Mouse (Mus musculus) lung, embryonic 15.5 days (tissue): ENCODE results near the gene Bahcc1. TPM values are rescaled to one million over a fixed set of nuclear protein-coding genes. Genes with fewer than 3 reads are reported as not detected.

ENCODE experiments used
- ATAC-seq: fragments of 200-750 bp; cut with Nextera tagmentation; 2 replicates; pipeline ENCODE4 v1.8.0; 2017; ENCODE audit warnings: moderate number of reproducible peaks, borderline replicate concordance; ENCODE audit not compliant: low FRiP score, low TSS enrichment; ENCODE audit errors: extremely low read depth
- H3K27ac ChIP-seq: fragments of 300-500 bp; sonication (generic); 2 replicates; pipeline ENCODE4 v1.5.1; 2015; ENCODE audit warnings: moderate library complexity, mild to moderate bottlenecking, inconsistent platforms
- H3K27me3 ChIP-seq: fragments of 300-500 bp; sonication (generic); 2 replicates; pipeline ENCODE4 v1.6.1; 2015; ENCODE audit warnings: inconsistent platforms
- H3K36me3 ChIP-seq: fragments of 300-500 bp; sonication (generic); 2 replicates; pipeline ENCODE4 v1.6.1; 2015; ENCODE audit warnings: inconsistent platforms
- H3K4me1 ChIP-seq: fragments of 300-500 bp; sonication (generic); 2 replicates; pipeline ENCODE4 v1.6.1; 2015; ENCODE audit warnings: inconsistent platforms
- H3K4me2 ChIP-seq: fragments of 300-500 bp; sonication (generic); 2 replicates; pipeline ENCODE4 v1.6.1; 2015; ENCODE audit warnings: inconsistent platforms, mild to moderate bottlenecking, moderate library complexity
- H3K4me3 ChIP-seq: fragments of 300-500 bp; sonication (generic); 2 replicates; pipeline ENCODE4 v1.5.1; 2015; ENCODE audit warnings: mild to moderate bottlenecking, inconsistent platforms
- H3K9ac ChIP-seq: fragments of 300-500 bp; sonication (generic); 2 replicates; pipeline ENCODE4 v1.6.1; 2015; ENCODE audit warnings: inconsistent platforms
- H3K9me3 ChIP-seq: fragments of 300-500 bp; sonication (generic); 2 replicates; pipeline ENCODE4 v1.6.1; 2016; ENCODE audit warnings: inconsistent platforms
- WGBS: fragments of 180-500 bp; shearing (Covaris S2); methylation state at CpG from one replicate; pipeline ENCODE4 v1.1.7; 2015; 5-methylcytosine and 5-hydroxymethylcytosine counted together
- polyA plus RNA-seq: library from polyadenylated mRNA; unstranded; fragments of >200 nt; fragmentation: Nextera tagmentation; extraction: Ambion mirVana; gene quantifications from 2 replicates; pipeline ENCODE4 v1.2.1, GENCODE M21; 2015

The Bahcc1 gene
- polyA plus RNA-seq, 1 experiment from 2014 or later = 9.2 TPM

DNA sequence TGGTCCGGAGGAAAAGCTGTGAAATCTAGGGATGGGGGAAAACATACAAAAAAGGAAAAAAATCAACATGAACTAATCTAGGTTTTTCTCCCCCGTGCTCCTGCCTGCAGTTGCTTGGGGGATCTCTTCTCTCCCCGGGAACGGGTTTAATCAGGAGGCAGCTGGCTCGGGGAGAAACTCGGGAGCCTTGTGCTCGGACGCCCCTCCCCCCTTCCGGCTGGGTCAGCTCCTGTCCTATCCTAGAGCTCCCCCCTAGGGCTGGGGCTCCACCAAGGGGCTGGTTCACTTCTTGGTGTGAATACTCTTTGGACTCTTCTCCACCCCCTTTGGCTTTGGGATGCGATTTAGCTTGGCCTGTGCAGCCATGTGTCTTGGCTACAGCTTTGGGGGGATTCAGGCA lies 7.5 kb downstream of the Bahcc1 start:
- peak overlapping the region; percentile 23 for H3K9ac ChIP-seq
- WGBS = 3% methylated on average over 10 of the region's 10 CpGs
- peak; percentile 69 for ATAC-seq

DNA sequence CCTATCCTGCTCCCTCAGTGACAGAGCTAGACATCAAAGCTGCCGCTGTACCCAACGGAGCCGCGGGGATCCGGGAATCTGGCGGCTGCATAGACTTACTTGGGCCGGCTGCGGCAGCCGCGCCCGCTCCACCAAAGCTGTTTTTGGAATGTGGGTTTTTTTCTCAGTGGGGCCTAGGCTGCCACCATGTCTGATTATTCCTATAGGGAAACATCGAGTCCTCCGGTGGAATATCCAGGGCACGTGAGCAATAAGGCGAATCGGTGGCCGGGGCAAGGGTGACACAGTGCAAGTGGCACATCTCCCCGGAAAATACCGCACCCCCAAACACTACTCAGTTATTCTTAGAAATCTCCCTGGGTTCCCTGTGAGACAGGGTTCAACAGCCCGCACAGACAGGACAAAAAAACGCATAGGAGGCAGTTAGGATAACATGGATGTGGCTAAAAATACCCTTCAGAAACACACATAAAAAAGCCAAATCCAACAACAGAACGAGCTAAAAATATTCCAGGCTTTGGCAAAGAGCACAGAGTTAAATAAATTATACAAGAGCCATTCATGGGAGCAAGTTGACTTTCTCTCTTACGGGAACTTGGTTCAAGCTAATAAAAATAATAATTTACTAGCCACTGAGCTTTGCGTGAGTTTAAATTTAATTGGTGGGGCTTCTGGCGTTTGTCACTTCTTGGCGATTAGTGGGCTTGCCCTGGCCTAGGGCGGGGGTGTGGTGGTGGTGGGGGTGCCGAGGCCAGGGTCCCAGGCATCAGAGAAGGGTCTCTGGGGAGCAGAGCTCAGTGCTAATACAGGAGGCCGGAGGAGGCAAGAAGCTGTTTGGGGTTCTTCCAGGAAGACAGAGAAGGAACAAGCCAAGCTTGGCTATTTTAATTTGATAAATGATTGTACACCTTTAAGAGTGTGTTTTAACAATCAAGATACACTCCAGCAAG lies 8.5 kb downstream of the Bahcc1 start:
- no peak for ATAC-seq
- H3K27me3 ChIP-seq = no peaks in the 10 kb centered on the region
- 13% methylated on average over 29 of the region's 29 CpGs for WGBS
- H3K36me3 ChIP-seq = no peaks in the 10 kb centered on the region
- peak overlapping the region; percentile 18; the same call in 1 of the 2 replicates for H3K4me3 ChIP-seq
- peak overlapping the region; percentile 88 for H3K27ac ChIP-seq
- H3K9ac ChIP-seq = peak overlapping the region; percentile 33
- peaks cover 74% of the 10 kb centered on the region for H3K4me1 ChIP-seq
- peak overlapping the region; percentile 92 for H3K4me2 ChIP-seq
- H3K9me3 ChIP-seq = no peaks in the 10 kb centered on the region

More for the DNA sequence above, 7.5 kb downstream of the Bahcc1 start:
- Histone ChIP-seq H3K27me3 (no peaks in the 10 kb centered on the region), H3K9me3 (no peaks in the 10 kb centered on the region), H3K4me2 (peak overlapping the region; percentile 92), H3K4me3 (peak overlapping the region; percentile 18; the same call in 1 of the 2 replicates), H3K36me3 (no peaks in the 10 kb centered on the region), H3K4me1 (peaks cover 69% of the 10 kb centered on the region), H3K27ac (peak overlapping the region; percentile 88)

DNA sequence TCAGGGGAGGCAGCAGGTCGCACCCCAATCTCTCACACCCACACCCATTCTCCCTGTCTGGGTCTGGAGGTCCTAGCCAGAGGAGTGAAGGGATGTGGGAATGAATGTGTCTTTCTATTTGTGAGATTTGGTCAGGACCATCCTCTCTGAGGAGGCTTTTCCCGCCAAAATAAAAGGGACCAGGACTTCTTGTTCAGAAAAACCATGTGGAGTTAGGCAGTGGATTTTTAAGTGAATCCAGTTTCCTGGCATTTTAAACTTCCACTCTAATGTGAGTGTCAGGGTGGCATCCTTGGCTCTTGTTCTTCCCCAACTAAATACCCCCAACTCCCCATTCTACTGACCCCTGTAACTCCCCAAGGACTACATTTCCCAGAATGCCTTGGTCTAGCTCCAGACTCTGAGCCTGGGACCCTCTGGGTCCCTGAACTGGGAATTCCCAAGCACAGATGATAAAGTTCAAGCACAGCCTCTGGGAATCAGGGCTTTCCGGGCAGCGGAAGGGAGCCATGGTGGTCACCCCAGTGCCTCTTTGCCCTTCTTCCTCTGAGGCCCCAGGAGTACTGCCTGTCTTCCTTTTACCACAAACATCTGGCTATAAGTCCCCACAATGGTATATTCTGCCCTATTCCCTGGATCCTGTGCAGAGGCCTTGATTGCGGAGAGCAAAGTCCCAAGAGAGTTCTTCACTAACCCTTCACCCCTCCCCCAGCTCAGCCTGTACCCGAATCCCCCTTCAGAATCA lies 9.4 kb downstream of the Bahcc1 start:
- Histone ChIP-seq H3K27me3 (no peaks in the 10 kb centered on the region), H3K27ac (peak overlapping the region; percentile 88), H3K36me3 (no peaks in the 10 kb centered on the region), H3K4me1 (peaks cover 83% of the 10 kb centered on the region), H3K4me2 (0 out of 2 replicates have a peak overlapping the region, but pooled peaks have one; percentile 92), H3K4me3 (no peak overlapping the region), H3K9me3 (no peaks in the 10 kb centered on the region), H3K9ac (peak overlapping the region; percentile 23; the same call in 1 of the 2 replicates)
- no peak for ATAC-seq
- WGBS = 50% methylated on average over 6 of the region's 6 CpGs

DNA sequence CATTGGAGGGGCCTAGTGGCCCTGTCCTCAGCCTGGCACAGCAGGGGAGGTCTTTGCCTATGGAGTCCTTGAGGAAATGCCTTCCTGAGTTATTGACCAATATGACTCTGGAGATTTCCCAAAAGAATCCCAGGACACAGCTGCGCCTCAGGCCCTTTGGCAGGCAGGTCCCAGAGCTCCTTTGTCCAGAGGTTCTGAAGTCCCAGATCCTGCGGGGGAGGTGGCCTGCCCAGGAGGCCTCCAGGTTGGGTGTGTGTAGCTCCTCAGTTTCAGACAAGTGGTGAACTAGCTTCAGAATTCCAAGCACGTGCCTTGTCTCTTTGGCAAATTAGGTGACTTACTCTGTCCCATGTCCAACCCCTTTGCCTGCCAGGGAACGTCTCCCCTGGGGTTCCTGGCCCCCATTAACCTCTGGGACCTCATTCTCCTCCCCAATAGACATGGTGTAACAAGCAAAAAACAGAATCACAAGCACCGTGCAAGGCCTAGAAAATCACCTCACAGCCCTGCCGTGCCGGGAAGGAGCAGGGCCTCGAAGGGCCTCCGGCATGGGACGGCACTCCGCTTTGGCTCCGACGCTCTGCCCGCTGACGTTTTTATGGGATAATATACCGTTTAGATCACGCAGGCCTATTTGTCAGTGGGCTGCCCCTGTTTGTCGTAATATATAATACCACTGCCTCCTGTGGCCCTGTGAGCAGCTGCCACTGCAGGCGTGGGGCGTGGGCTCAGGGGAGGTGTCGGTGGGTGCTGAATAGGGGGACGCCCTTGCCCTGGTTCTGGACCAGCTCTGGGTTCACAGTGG lies 10.2 kb downstream of the Bahcc1 start:
- Histone ChIP-seq H3K9me3 (no peaks in the 10 kb centered on the region), H3K27ac (peak overlapping the region; percentile 88), H3K27me3 (no peaks in the 10 kb centered on the region), H3K4me3 (no peak overlapping the region), H3K9ac (peak overlapping the region; percentile 23; the same call in 1 of the 2 replicates), H3K36me3 (no peaks in the 10 kb centered on the region), H3K4me2 (0 out of 2 replicates have a peak overlapping the region, but pooled peaks have one; percentile 1), H3K4me1 (peaks cover 86% of the 10 kb centered on the region)
- WGBS = 46% methylated on average over 22 of the region's 22 CpGs
- no peak for ATAC-seq

DNA sequence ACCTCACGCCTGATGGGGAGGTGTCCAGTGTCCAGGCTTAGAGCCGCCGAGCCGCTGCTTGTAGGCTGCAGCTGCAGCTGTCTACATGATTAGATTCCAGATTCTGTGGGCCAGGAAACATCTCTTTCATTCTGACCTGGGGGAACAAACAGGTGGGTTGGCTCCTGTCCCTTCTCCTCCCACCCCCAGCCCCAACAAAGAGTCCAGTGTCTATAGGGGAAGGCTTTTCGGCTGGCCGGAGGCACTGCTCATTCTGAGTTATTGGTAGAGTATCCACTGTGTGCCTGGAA lies 10.7 kb downstream of the Bahcc1 start:
- 0 out of 2 replicates have a peak overlapping the region, but pooled peaks have one; percentile 1 for H3K4me2 ChIP-seq
- no peak for ATAC-seq
- no peaks in the 10 kb centered on the region for H3K36me3 ChIP-seq
- 60% methylated on average over 6 of the region's 6 CpGs for WGBS
- peaks cover 88% of the 10 kb centered on the region for H3K4me1 ChIP-seq
- no peak overlapping the region for H3K9ac ChIP-seq
- H3K27ac ChIP-seq = peak overlapping the region; percentile 88
- H3K27me3 ChIP-seq = no peaks in the 10 kb centered on the region
- H3K9me3 ChIP-seq = no peaks in the 10 kb centered on the region
- no peak overlapping the region for H3K4me3 ChIP-seq

DNA sequence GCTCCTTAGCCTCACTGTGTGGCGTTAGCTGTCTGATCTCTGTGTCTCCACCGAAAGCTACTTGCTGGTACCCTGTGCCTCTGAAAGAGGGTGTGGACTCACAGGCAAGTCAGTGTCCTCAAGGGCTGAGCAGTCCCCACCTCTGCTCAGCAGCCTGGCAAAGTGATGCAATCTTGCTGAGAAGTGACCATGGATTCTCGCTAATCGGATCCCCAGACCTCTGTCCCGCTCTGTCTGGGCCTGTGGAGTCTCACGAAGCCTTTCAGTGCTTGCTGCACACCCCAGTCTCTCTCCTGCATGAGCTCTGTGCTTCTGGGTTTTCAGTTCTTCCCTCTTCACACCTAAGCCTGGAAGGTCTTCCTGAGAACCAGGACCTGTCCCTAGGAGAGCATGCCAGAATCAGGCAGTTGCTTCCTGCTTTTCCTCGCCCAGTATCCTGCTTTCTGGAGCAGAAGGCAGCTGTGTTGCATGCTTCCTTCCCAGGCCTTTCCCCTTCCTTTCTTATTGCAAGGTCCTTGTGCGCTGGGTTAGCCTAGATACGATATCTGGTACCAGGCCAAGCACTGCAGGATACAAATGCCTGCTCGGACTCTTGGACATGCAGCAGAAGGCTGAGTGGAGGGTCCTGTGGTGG lies 15.5 kb downstream of the Bahcc1 start:
- H3K36me3 ChIP-seq = no peaks in the 10 kb centered on the region
- H3K9ac ChIP-seq = no peak overlapping the region
- peaks cover 87% of the 10 kb centered on the region for H3K4me1 ChIP-seq
- WGBS = 73% methylated on average over 10 of the region's 10 CpGs
- no peak for ATAC-seq
- no peak overlapping the region for H3K4me3 ChIP-seq
- H3K9me3 ChIP-seq = no peaks in the 10 kb centered on the region
- H3K27me3 ChIP-seq = no peaks in the 10 kb centered on the region
- H3K4me2 ChIP-seq = no peak overlapping the region
- H3K27ac ChIP-seq = peak overlapping the region; percentile 56

DNA sequence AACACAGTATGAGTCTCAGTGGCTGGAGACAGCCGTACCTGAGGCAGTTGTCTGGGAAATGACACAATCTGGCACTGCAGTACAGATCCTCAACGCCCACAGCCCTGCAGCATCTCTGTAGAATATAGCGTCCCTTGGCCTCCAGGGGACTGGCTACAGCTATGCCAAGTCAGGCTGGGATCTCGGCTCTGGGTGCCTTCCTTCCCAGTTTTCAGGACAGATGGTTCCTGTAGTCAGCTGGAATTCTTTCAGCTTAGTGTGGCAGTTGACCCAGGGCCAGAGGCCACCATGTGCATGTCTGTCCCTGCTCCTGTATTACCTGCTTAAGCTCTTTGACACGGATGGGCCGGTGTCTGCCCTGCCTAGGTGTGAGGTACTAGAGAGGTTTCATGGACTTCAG lies 16.2 kb downstream of the Bahcc1 start:
- H3K9ac ChIP-seq = no peak overlapping the region
- no peak for ATAC-seq
- H3K4me1 ChIP-seq = peaks cover 87% of the 10 kb centered on the region
- no peaks in the 10 kb centered on the region for H3K27me3 ChIP-seq
- no peaks in the 10 kb centered on the region for H3K36me3 ChIP-seq
- WGBS = 76% methylated on average over 6 of the region's 6 CpGs
- H3K27ac ChIP-seq = peak overlapping the region; percentile 56
- H3K4me3 ChIP-seq = no peak overlapping the region
- H3K9me3 ChIP-seq = no peaks in the 10 kb centered on the region
- no peak overlapping the region for H3K4me2 ChIP-seq

DNA sequence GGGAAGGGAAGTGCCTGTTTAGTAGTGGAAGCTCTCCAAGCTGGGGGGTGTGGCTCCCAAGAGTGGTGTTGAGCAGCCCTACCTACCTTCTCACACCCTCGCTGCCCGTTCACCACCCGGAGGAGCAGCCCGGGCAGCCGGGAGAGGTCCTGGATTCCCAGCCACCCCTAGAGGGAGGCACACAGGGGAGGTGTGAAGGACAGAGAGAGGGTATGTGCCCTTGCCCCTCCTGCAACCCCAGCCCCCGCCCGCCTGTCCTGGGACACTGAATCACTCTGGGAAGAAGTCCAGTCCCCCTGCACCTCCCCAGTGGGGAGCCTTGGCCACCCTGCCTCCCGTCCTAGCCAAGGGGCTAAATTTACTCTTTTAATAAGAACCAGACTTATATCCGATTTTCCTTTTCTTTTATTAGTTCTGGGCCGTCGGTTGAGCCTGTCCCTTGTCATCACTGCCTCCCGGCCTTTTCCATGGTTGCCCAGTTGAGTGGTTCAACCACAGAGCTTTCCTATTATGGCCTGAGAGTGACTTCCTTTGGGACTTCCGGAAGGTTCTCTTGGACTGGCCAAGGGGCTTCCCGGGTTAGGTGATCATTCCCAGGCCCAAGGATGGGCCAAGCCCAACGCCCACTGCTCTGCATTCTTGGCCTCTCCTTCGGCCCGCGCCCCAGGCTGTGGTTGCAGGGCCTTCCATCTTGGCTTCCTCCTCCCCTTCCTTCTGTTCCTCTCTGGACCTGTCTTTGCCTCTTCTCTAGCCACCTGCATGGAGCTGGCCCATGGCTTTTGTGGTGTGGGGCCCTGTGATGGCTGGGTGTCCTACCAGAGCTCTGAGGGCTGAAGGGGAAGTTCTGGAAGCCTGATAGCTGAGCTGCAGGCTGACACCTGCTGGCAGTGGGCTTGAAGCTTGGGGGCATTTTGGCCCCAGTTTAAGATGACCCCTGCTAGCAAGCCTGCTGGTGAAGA lies 18.5 kb downstream of the Bahcc1 start:
- Histone ChIP-seq H3K27ac (peak overlapping the region; percentile 94), H3K9me3 (no peaks in the 10 kb centered on the region), H3K36me3 (no peaks in the 10 kb centered on the region), H3K27me3 (no peaks in the 10 kb centered on the region), H3K9ac (no peak overlapping the region), H3K4me1 (peaks cover 92% of the 10 kb centered on the region), H3K4me2 (no peak overlapping the region), H3K4me3 (no peak overlapping the region)
- ATAC-seq = no peak
- WGBS = 68% methylated on average over 16 of the region's 18 CpGs

DNA sequence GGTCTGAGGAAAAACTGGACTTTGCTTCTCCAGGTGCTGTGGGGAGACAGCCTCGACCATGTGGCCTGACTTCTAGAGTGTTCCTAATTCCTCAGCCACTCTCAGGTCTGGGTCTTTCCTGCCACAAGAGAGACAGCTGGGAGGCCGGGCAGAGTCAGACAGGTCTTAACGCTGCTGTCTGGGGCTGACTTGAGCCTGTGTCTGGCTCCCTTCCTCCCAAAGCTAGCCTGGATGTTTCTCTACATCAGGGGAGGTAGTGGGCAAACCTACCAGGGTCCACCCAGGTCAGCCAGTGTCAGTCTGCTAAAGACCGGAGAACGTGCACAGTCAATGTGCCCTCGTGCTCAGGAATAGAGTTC lies 19.2 kb downstream of the Bahcc1 start:
- WGBS = 42% methylated on average over 6 of the region's 6 CpGs
- no peaks in the 10 kb centered on the region for H3K9me3 ChIP-seq
- no peaks in the 10 kb centered on the region for H3K27me3 ChIP-seq
- peak overlapping the region; percentile 94 for H3K27ac ChIP-seq
- H3K36me3 ChIP-seq = no peaks in the 10 kb centered on the region
- peaks cover 92% of the 10 kb centered on the region for H3K4me1 ChIP-seq
- no peak overlapping the region for H3K9ac ChIP-seq
- ATAC-seq = no peak
- no peak overlapping the region for H3K4me3 ChIP-seq
- peak overlapping the region; percentile 28; the same call in 1 of the 2 replicates for H3K4me2 ChIP-seq

DNA sequence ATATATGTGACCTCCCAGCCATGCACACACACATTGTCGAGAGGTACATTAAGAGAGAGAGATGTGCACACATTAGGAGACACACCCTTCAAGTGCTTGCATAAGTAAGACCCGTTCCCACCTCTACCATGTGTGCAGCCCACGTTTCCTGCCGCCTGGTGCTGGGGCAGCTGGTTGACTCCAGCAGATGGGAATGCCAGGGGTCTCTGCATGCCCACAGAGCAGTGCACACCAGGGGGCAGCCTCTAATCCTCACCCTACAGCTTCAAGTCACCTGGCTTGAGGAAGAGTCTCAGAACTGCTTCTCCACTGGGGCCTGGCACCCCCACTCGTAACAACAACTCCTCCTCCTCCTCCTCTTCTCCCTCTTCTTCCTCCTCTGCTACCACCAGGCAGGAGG lies 19.7 kb downstream of the Bahcc1 start:
- Histone ChIP-seq H3K27me3 (no peaks in the 10 kb centered on the region), H3K9me3 (no peaks in the 10 kb centered on the region), H3K9ac (no peak overlapping the region), H3K27ac (peak overlapping the region; percentile 94), H3K36me3 (no peaks in the 10 kb centered on the region), H3K4me3 (no peak overlapping the region), H3K4me1 (peaks cover 94% of the 10 kb centered on the region), H3K4me2 (peak overlapping the region; percentile 28; the same call in 1 of the 2 replicates)
- 25% methylated on average over 5 of the region's 5 CpGs for WGBS
- ATAC-seq = no peak
